Mouse (Mus musculus): ENCODE results near the gene Ets1. TPM values are rescaled to one million over a fixed set of nuclear protein-coding genes. Genes with fewer than 3 reads are reported as not detected.
A peak's percentile ranks its signal among the peaks of the same experiment; 100 is the strongest.

Gene Ets1
- total RNA-seq, 2 experiments from 2014 or later, result 19.1 to 21.7 TPM

DNA sequence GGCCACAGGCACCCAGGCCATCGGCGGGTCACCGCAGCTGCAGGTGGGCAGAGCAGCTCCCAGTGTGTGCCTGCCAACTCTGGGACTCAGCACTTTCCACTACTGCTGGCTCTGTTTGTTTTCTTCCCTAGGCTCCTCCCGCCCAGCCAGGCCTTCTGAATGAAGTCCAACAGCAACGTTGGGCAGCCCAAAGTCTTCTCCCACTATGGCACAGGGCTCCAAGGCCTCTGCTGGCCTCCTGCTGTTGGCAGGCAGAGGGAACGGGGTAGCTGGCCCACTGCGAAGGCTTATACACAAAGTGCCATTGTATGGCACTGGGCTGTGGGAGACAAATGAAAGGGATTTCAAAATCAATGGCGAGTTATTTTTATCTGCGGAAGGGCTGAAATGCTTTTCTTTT is 128.4 kb downstream of the Ets1 start:
- DNase-seq, result no peak

- DNase-seq, result no peak
Measured at GRCm38 (mm10) chr9:32765123-32765522, 129.1 kb downstream of the Ets1 start.

- no peak for DNase-seq
Measured at GRCm38 (mm10) chr9:32778866-32779265, 142.8 kb downstream of the Ets1 start.

GRCm38 (mm10) chr9:32782391-32783092 is 146.5 kb downstream of the Ets1 start:
- peak; percentile 26 for DNase-seq

- peak; percentile 67 for DNase-seq
Measured at GRCm38 (mm10) chr9:32787091-32787490, 151.1 kb downstream of the Ets1 start.

GRCm38 (mm10) chr9:32787615-32788014 is 151.6 kb downstream of the Ets1 start:
- DNase-seq, result peak; percentile 83

DNA sequence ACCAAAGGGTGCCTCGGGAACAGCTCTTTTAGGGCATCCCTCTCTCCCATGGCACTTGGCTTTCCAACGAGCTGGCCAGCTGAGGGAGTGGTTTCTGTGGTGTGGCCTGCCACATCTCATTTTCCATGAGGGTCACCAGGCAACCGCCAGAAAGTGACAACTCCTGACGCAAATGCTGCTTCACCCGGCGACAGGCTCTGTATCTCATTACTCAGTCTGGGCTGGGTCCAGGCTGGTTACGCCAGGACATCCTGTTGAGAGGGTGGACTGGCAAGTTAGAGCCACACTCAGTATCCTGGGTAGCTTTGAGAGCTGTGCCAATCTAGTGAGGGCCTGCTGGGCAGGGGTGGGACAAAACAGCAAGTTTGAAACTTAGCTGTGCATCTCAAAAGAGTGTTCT is 153.3 kb downstream of the Ets1 start:
- DNase-seq, result peak; percentile 87

DNA sequence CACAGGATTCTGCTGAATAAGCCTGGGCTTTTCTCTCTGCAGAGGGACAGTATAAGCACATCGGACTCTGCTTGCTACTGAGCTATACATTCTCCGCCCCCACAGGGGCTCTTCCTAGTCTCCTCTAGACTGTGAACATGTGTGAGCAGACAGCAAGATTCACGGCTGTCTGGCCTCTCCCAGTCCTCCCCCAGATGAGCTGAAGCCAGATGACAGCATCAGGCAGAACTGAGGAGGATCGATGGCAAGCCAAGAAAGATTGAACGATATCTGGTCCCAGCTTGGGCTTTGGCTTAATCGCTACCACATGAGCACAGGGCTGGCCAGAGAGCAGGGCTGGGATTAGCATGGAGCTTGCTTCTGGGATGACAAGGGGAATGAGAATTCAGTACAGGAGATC is 155.7 kb downstream of the Ets1 start:
- DNase-seq, result peak; percentile 75

GRCm38 (mm10) chr9:32798171-32798570 is 162.2 kb downstream of the Ets1 start:
- DNase-seq, result no peak

DNA sequence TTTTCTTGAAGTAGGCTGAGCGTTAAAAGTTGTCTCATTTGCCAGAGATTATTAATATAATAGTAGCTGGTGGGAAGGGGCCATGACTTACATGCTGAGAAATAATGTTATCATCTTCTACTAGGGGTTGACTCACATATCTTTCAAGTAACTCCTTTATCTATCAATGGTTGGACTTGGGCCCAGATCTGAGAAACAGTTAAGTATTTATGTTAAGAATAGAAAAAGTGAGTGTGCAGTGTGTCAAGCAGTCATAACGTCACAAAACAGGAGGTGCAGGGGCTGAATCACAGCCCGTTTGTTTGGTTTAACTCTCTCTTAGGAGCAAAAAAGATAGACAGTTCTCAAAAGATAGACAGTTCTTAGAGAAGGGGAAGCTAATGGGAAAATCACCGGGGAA is 170.1 kb downstream of the Ets1 start:
- DNase-seq, result no peak

Other genes starting within 250 kb of the Ets1 start
- gene Fli1, start 93.4 kb upstream of the Ets1 start, total RNA-seq (2021), result 1 to 10 TPM; 7.3 to 9.4 TPM

Data from gastrocnemius, postnatal 25 days (tissue).